Mouse (Mus musculus): ENCODE measurements around the gene Styxl1. TPM values are rescaled to one million over a fixed set of nuclear protein-coding genes. Genes with fewer than 3 reads are reported as not detected.

Gene Styxl1
- total RNA-seq, 2 experiments from 2014 or later: not detected

DNA sequence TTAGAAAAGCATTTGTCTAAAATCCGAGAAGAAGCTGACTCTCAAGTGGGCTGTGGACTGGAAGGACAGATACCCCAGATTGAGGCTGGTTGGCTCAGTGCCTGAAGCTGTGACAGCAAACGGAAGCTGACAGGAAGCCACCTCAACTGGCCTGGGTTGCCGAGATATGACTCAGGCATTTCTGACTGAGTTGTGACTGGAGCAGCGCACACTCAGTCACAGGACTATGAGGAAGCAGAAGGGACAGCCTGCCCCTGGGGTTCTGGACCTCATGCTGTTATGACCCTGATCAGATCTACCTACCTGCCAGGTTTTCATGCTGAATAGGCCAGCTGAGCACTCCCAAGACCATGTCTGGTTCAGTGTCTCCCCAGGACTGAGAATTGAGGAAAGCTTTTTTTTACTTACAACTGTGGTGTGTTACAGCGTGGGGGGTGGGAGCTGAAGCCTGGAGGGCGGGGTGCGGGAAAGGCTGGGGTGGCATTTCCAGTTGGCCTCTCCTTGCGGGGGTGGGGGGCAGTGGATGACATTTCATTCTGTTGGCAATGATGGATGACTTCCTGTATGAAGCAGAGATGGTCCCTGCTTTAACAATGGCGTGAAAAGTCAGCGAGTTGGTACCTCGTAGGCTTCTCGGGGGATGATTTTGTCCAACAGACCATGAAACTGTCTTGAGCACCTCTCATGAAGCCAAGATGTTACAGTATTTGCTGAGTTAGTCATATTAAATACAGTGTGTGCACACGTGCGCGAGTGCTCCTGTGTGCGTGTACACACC is 64.6 kb downstream of the Styxl1 start:
- TF ChIP-seq CTCF (conservative IDR thresholded peaks at IDR 0.05): no peak
- peak overlapping the region; percentile 78 for H3K27ac ChIP-seq
- DNase-seq (ENCODE audit: low spot score in 2 of 2): peak in 1 of 2 experiments; percentile 50
- H3K4me3 ChIP-seq: no peak overlapping the region

DNA sequence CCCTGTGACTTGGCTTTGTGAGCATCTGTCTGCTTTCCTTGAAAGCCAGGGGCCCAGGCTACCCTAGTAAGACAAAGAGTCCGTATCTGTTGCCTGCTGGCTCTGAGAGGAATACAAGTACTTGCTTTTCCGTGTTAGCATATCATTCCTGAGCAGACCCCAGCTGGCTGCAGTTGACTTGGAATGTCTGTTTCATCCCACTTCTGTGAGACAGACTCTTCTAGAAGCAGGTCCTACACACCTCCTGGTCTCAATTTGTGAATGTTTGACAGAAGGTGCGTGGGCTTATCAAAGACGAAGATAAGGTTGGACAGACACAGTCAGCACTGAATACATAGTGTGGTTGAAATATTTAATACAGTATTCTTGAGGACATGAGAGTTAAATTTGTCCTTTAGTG is 65.4 kb downstream of the Styxl1 start:
- DNase-seq (ENCODE audit: low spot score in 2 of 2): peak in 1 of 2 experiments; percentile 82
- no peak overlapping the region for H3K4me3 ChIP-seq
- H3K27ac ChIP-seq: peak overlapping the region; percentile 78; the same call in 1 of the 2 replicates
- TF ChIP-seq CTCF (conservative IDR thresholded peaks at IDR 0.05): no peak

DNA sequence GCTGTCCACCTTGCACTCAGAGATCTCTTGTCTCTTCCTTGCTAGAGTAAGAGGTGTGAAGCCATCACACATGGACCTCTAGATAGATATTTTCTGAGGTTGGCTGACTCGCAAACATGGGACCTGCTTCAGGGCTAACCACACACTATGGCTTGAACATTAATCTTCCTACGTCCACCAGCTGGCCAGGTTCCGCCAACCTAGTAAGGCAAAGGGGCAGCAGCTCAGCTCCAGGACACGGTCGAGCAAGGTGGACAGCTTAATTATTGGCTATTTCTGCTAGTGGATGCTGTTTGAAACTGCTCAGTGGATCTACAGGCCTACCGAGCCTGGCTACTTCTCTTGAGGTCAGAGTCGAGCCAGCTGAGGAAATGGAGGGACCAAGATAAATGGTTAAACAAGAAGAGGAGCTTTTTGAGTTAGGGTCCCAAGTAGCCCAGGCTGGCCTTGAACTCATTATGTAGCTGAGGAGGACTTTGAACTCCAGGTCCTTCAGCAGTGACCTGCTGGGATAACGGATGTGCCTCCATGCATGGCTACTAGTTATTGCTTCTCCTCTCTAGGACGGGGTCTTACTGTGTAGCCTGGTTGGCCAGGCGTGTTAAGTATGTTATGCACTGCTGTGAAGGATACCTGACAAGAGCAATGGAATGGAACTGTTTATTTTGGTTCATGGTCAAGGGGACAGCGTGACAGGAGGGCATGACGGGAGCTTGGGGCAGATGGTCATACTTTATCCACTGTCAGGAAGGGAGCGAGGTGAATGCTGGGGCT is 66.4 kb downstream of the Styxl1 start:
- H3K27ac ChIP-seq: peak overlapping the region; percentile 78
- no peak for DNase-seq (ENCODE audit: low spot score in 2 of 2)
- no peak overlapping the region for H3K4me3 ChIP-seq
- TF ChIP-seq CTCF (conservative IDR thresholded peaks at IDR 0.05): no peak

GRCm38 (mm10) chr5:135710599-135711214 is 67.5 kb downstream of the Styxl1 start:
- no peak overlapping the region for H3K4me3 ChIP-seq
- no peak for DNase-seq (ENCODE audit: low spot score in 2 of 2)
- peak overlapping the region; percentile 78 for H3K27ac ChIP-seq
- no peak for TF ChIP-seq CTCF (conservative IDR thresholded peaks at IDR 0.05)

DNA sequence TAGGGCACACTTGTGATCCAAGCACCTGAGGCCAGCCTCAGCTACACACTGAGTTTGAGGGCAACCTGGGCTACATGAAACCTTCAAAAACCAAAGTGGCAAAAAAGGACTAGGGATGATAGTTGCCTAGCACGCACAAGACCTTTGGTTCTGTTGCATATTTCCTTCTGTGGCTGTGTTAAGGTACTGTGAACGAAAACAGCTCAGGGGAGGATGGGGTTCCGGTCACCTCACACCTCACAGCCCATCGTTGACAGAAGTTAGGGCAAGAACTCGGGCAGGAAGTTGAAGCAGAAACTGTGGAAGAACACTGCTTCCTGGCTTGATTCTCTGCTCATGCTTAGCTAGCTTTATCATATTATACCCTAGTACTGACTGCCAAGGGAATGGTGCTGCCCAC is 68.5 kb downstream of the Styxl1 start:
- no peak overlapping the region for H3K4me3 ChIP-seq
- no peak for DNase-seq (ENCODE audit: low spot score in 2 of 2)
- H3K27ac ChIP-seq: no peak overlapping the region; the same call in 1 of the 2 replicates
- no peak for TF ChIP-seq CTCF (conservative IDR thresholded peaks at IDR 0.05)

GRCm38 (mm10) chr5:135707855-135708254 is 70.3 kb downstream of the Styxl1 start:
- no peak for TF ChIP-seq CTCF (conservative IDR thresholded peaks at IDR 0.05)
- H3K27ac ChIP-seq: peak overlapping the region; percentile 19; the same call in 1 of the 2 replicates
- no peak for DNase-seq (ENCODE audit: low spot score in 2 of 2)
- H3K4me3 ChIP-seq: no peak overlapping the region

DNA sequence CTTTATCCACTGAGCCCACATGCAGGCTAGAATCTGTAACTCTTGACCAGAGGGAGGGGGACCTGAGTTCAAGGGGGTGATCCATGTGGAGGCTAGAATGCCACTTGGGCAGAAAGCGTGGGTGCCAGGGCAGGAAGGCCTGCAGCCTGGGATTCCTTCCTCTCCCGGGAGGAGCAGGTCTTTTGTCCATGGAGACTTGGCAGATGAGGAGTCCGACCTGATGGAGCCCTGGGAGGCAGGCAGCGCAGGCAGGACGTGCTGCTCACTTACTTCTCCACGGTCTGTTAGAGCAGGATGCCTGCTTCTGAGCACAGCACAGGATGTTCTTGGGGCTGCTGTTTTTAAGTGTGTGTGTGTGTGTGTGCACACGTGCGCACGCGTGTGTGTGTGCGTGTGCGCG is 71.1 kb downstream of the Styxl1 start:
- no peak overlapping the region for H3K4me3 ChIP-seq
- H3K27ac ChIP-seq: 0 out of 2 replicates have a peak overlapping the region, but pooled peaks have one; percentile 23
- no peak for DNase-seq (ENCODE audit: low spot score in 2 of 2)
- TF ChIP-seq CTCF (conservative IDR thresholded peaks at IDR 0.05): no peak

DNA sequence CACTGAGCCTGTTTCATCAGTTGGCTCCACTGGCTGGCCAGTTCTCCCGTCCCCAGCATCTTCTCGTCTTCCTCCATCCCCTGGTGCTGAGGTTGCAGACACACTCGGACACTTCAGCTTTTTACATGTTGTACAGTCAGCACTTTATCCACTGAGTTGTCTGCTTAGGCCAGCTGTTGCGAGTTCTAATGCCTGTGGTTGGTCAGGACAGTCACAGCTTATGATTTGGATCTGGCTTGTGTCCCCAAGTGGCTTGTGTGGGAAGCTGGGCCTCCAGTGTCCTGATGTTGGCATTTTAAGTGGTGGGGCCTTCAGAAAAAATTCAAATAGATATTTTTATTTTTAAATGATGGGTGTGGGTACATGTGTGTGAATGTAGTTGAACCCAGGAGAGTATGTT is 72.8 kb downstream of the Styxl1 start:
- no peak for TF ChIP-seq CTCF (conservative IDR thresholded peaks at IDR 0.05)
- no peak overlapping the region for H3K4me3 ChIP-seq
- no peak for DNase-seq (ENCODE audit: low spot score in 2 of 2)
- H3K27ac ChIP-seq: no peak overlapping the region

- no peak overlapping the region for H3K4me3 ChIP-seq
- DNase-seq (ENCODE audit: low spot score in 2 of 2): no peak
- peak overlapping the region; percentile 88 for H3K27ac ChIP-seq
- TF ChIP-seq CTCF (conservative IDR thresholded peaks at IDR 0.05): no peak
These were observed 74.8 kb downstream of the Styxl1 start for GRCm38 (mm10) chr5:135703431-135703830.

GRCm38 (mm10) chr5:135702682-135703192 is 75.4 kb downstream of the Styxl1 start:
- Histone ChIP-seq H3K4me3 (no peak overlapping the region), H3K27ac (peak overlapping the region; percentile 88)
- DNase-seq (ENCODE audit: low spot score in 2 of 2): peak; percentile 56 to 79
- peak; percentile 47 for TF ChIP-seq CTCF (conservative IDR thresholded peaks at IDR 0.05)

- no peak for TF ChIP-seq CTCF (conservative IDR thresholded peaks at IDR 0.05)
- peak overlapping the region; percentile 88 for H3K27ac ChIP-seq
- no peak overlapping the region for H3K4me3 ChIP-seq
- DNase-seq (ENCODE audit: low spot score in 2 of 2): no peak
These were observed 76.0 kb downstream of the Styxl1 start for GRCm38 (mm10) chr5:135702190-135702589.

- Histone ChIP-seq H3K27ac (peak overlapping the region; percentile 88), H3K4me3 (no peak overlapping the region)
- no peak for DNase-seq (ENCODE audit: low spot score in 2 of 2)
- no peak for TF ChIP-seq CTCF (conservative IDR thresholded peaks at IDR 0.05)
These were observed 76.6 kb downstream of the Styxl1 start for GRCm38 (mm10) chr5:135701601-135702000.

DNA sequence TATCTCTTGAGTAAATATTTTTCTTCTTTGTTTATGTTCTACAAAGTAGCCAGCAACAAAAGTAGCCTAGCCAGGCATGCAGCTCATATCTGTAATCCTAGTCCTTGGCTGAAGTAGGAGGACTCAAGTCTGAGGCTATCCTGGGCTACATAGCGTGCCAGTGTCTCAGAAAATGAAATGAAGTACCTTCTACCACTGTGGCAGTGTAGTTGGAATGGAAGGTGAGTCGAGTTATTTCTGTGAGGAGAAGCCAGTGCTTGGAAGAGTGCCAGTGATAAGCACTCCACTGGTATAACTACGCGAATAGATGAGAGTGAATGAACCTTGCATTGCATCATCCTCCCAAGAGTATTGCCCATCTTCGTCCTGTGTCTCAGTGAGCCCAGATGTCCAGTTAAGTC is 80.5 kb downstream of the Styxl1 start:
- no peak overlapping the region for H3K4me3 ChIP-seq
- DNase-seq (ENCODE audit: low spot score in 2 of 2): no peak
- no peak for TF ChIP-seq CTCF (conservative IDR thresholded peaks at IDR 0.05)
- no peak overlapping the region for H3K27ac ChIP-seq

Small RNA genes lying within 50 kb of the gene (microRNA-seq; reads per million reads assigned to microRNA genes)
- gene Mir7034: 0.32 to 0.37 reads per million in 2 experiments

Other genes starting within 250 kb of the Styxl1 start
- 10 to 100 TPM; 41.2 to 41.4 TPM for gene Hip1, start 233.3 kb downstream of the Styxl1 start, total RNA-seq (2021)
- gene Ccl26, start 214.8 kb downstream of the Styxl1 start, total RNA-seq (2021): not detected
- gene Ccl24, start 205.3 kb downstream of the Styxl1 start, total RNA-seq (2021): not detected
- 10 to 100 TPM; 86.2 to 86.5 TPM for gene Rhbdd2, start 145.8 kb downstream of the Styxl1 start, total RNA-seq (2021)
- 100 to 1,000 TPM; 103 to 112 TPM for gene Por, start 108.4 kb downstream of the Styxl1 start, total RNA-seq (2021)
- 10 to 100 TPM; 16.9 to 19.8 TPM for gene Tmem120a, start 33.9 kb downstream of the Styxl1 start, total RNA-seq (2021)
- 100 to 1,000 TPM; 382 to 388 TPM for gene Mdh2, start 95 bp upstream of the Styxl1 start, total RNA-seq (2021)
- gene Srrm3, start 28.5 kb upstream of the Styxl1 start, total RNA-seq (2021): 10 to 100 TPM; 80.9 to 81.4 TPM
- 10 to 100 TPM; 15.4 to 16.8 TPM for gene Hspb1, start 109.5 kb upstream of the Styxl1 start, total RNA-seq (2021)
- gene Ywhag, start 156.2 kb upstream of the Styxl1 start, total RNA-seq (2021): 1,000 to 10,000 TPM; 1,218 to 1,292 TPM
- 1 to 10 TPM; 1.4 to 1.9 TPM for gene Ssc4d, start 196.1 kb upstream of the Styxl1 start, total RNA-seq (2021)
- gene Zp3, start 201.7 kb upstream of the Styxl1 start, total RNA-seq (2021): not detected
- 1 to 10 TPM; 8.0 to 8.3 TPM for gene Dtx2, start 216.4 kb upstream of the Styxl1 start, total RNA-seq (2021)

Data from layer of hippocampus, adult 2 months (tissue).